Mouse (Mus musculus) fat pad, adult 2 months (tissue): ENCODE measurements around the gene Alox5.

ENCODE experiments used
- DNase-seq: peaks from one replicate; pipeline ENCODE4 v3.0.0-alpha.2; 2011; ENCODE audit warnings: low read depth, low spot score; ENCODE audit errors: extremely low read depth

Gene Alox5

GRCm38 (mm10) chr6:116417518-116418315, 43.3 kb downstream of the Alox5 start:
- DNase-seq: no peak

- DNase-seq: no peak
These were observed 44.9 kb downstream of the Alox5 start for GRCm38 (mm10) chr6:116416000-116416552.

- no peak for DNase-seq
These were observed 45.8 kb downstream of the Alox5 start for GRCm38 (mm10) chr6:116415126-116415676.

- DNase-seq: no peak
These were observed 48.2 kb downstream of the Alox5 start for GRCm38 (mm10) chr6:116412546-116413325.

GRCm38 (mm10) chr6:116411716-116412115, 49.3 kb downstream of the Alox5 start:
- DNase-seq: no peak

GRCm38 (mm10) chr6:116410436-116410835, 50.5 kb downstream of the Alox5 start:
- no peak for DNase-seq

- peak; percentile 52 for DNase-seq
These were observed 52.9 kb downstream of the Alox5 start for GRCm38 (mm10) chr6:116407956-116408657.

GRCm38 (mm10) chr6:116407216-116407615, 53.8 kb downstream of the Alox5 start:
- no peak for DNase-seq

GRCm38 (mm10) chr6:116406680-116407079, 54.3 kb downstream of the Alox5 start:
- DNase-seq: no peak

GRCm38 (mm10) chr6:116406152-116406551, 54.8 kb downstream of the Alox5 start:
- DNase-seq: no peak

GRCm38 (mm10) chr6:116405715-116406114, 55.3 kb downstream of the Alox5 start:
- DNase-seq: no peak

GRCm38 (mm10) chr6:116405243-116405642, 55.7 kb downstream of the Alox5 start:
- DNase-seq: no peak

- DNase-seq: no peak
These were observed 58.6 kb downstream of the Alox5 start for GRCm38 (mm10) chr6:116402426-116402825.

GRCm38 (mm10) chr6:116401746-116402423, 59.1 kb downstream of the Alox5 start:
- no peak for DNase-seq

- no peak for DNase-seq
These were observed 62.8 kb downstream of the Alox5 start for GRCm38 (mm10) chr6:116398136-116398535.

- DNase-seq: no peak
These were observed 63.4 kb downstream of the Alox5 start for GRCm38 (mm10) chr6:116397621-116398020.

- no peak for DNase-seq
These were observed 65.9 kb downstream of the Alox5 start for GRCm38 (mm10) chr6:116394916-116395648.

GRCm38 (mm10) chr6:116389481-116389880, 71.5 kb downstream of the Alox5 start:
- no peak for DNase-seq

- no peak for DNase-seq
These were observed 72.9 kb downstream of the Alox5 start for GRCm38 (mm10) chr6:116388068-116388467.

GRCm38 (mm10) chr6:116386506-116386905, 74.5 kb downstream of the Alox5 start:
- DNase-seq: no peak
